Mouse (Mus musculus): ENCODE data around the gene Mterf1a. TPM values are rescaled to one million over a fixed set of nuclear protein-coding genes. Genes with fewer than 3 reads are reported as not detected.
A peak's percentile ranks its signal among the peaks of the same experiment; 100 is the strongest.
"Not testable (repeated sequence)": the region's sequence is repeated elsewhere in the genome, so short reads cannot be mapped to it uniquely, and the experiment has no call there.

Mterf1a gene
- total RNA-seq (2015) (7.9 and 9.2 TPM in 2 replicates), total RNA-seq (2017) (11.0 and 12.7 TPM in 2 replicates)

DNA sequence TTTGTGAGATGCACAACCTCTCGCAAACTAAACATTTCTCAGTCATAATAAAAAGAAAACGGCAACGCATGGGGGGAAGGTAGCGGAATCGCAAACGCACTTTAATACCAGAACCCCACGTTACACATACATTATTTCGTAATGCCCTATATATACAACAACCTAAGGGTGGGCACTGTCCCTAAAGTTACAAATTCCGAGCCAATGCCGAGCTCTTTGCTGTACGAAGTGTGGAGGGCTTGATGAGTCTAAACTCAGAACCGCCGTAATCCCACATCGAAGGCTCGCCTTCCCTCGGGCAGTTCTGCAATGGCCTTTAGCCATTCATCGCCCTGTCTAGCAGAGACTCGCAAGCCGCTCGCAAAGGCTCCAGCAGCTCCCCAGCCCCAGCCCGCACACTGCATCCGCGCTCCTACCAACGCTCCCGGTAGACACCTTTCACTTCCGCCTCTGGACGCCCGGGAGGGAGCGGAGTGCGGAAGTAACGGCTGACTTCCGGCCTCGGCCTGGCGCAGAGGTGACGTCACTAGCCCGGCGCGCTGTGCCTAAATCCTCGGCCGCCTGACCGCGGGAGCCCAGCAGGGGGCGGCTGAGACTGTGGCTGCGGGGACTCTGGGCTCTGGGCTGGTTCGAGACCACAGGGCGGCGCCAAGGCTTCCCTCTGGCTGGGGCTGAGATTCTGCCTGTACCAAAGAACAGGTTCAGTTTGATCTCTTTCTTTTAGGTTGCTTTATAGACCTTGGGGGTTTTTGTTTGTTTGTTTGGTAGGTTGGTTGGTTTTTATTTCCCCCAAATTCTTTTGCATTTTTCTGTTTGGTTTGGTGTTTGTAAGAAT is at the start of gene Mterf1a:
TSS of gene Mterf1a (minus strand) at position 475 of the 835 bp plus-strand sequence.
- ATAC-seq (ENCODE audit: poor library complexity, severe bottlenecking), result peak; percentile 99

DNA sequence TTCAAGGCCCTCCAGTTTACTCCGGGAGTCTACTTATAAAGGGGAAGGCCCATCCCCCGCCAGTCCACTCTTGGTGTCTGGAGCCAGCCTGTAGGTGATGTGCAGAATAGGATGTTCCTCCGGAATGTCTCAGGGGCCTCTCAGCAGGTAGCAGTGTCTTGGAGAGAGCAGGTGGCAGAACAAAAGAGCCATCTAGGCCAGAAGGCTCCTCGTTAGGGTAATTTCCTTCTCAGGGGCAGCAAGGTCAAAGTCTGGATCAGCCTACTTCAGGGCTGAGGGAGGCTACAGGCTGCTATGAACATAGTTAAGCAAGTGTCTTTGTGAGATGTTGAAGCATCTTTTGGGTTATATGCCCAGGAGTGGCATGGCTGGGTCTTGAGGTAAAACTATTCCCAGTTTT is 49.4 kb upstream of the Mterf1a start:
- not testable (repeated sequence) for ATAC-seq (ENCODE audit: poor library complexity, severe bottlenecking)

DNA sequence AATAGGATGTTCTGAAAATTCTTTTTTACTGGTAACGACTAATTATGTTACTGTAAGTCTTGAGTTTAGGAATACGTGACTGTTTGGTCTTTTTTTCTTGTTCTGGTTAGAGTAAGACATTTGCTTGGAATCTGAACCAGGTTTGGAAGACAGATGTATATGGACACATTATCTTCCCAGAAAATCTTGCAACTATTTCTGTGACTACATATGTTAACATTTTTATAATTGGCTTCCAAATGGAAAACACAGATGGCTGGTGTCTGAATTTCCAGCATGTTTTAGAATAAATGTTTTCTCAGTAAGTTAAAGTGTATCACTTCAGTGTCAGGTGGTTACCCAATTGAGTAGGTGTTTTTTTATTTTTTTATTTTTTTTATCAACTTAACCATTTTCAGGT is 47.5 kb upstream of the Mterf1a start:
- no peak for ATAC-seq (ENCODE audit: poor library complexity, severe bottlenecking)

DNA sequence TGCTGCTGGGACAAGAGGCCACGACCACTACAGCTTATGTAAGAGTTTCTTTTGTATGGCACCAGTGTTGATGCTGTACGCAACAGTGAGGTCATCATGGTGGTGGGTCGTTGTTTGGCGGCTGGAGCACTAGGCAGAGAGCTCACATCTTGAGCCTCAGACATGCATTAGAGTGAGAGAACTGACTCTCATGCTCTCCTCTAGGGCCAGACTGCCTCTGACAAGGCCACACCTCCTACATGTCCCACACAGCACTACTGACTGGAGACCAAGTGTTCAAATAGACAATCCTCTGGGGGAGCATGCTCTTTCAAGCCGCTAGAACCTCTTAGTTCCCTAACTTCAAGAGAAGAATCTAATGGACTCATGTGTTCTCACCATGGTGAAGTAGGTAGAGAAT is 45.6 kb upstream of the Mterf1a start:
- ATAC-seq (ENCODE audit: poor library complexity, severe bottlenecking), result no peak

DNA sequence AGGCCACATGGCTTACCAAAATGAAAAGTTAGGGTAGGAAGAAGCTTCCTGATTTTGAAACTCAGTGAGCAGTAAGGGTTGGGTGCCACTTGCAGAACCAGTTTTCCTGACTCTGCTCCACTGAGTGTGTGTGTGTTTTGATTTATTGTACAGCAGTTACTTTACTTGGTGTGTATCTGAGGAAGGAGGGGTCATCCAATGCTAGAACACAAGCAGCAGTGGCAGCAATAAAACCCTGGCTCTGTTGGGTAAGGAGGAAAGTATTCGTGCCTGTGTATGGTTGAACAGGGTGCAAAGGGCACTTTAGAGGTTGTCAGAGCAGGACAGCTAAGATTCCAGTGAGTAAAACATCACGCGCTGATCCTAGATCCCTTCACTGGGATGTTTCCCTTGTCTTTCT is 45.2 kb upstream of the Mterf1a start:
- no peak for ATAC-seq (ENCODE audit: poor library complexity, severe bottlenecking)

DNA sequence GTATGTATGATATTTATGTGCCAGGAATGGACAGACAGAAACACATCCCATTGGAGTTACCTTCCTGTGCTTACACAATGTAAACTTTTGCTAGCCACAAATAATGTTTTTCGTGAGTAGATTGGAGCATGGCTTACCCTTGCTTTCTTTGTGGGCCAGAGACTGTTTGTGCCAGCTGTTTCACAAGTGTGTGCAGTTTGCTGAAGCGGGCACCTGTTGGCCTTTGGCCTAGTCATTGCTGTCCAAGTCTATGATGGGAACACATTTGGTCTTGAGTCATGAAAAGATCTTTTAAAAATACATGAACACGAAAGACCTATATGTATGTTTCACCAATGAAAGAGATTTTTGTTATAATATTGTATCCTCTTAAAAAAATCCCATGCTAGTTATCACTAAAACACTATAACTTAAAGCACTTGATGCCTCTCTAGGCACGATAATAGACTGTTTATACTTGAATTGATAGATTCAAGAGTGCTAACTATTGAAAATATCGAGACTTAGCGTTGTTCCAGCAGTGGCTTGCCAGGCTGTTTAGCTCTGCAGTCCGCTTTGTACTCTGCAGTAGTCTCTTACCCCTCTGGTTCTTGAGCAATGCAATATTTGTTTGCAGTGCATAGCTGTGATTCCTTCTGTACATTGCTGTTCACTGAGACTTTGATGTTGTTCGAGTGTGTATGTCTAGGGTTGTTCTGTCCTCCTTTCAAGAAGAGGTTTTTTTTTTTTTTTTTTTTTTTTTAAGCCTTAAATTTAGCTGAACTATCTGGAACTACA is 42.2 kb upstream of the Mterf1a start:
- ATAC-seq (ENCODE audit: poor library complexity, severe bottlenecking), result no peak

DNA sequence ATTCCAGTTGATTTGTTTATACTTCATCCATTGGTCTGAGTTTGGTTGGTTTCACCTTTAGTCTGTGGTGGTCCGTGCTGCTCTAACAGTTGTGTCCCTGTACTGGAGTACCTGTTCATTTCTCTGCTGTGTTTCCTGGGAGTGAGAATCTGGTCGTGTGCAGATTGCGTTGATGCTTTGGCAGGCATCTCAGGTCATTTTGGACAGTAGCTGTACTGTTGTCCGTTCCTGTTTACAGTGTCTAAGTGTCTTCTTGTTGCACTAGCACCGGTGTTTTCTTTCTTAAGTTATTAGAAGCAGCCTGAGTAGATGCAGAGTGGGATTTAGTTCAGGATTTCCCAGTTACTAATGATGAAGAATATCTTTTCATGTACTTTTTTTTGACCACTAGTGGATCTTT is 41.5 kb upstream of the Mterf1a start:
- ATAC-seq (ENCODE audit: poor library complexity, severe bottlenecking), result no peak

DNA sequence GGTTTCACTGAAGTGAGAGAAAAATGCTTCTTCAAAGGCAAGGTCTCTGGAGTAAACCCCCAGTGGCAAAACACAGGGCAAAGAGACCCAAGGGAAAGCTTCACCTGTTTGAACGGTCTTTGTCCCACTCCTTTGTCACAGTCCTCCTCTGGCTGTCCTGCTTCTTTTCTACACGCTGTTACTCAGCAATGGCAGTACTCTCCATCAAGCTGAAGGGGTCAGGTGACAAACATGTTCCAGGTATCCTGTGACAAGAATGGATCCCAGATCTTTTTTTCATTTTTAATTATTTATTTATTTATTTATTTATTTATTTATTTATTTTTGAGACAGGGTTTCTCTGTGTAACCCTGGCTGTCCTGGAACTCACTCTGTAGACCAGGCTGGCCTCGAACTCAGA is 39.8 kb upstream of the Mterf1a start:
- no peak for ATAC-seq (ENCODE audit: poor library complexity, severe bottlenecking)

DNA sequence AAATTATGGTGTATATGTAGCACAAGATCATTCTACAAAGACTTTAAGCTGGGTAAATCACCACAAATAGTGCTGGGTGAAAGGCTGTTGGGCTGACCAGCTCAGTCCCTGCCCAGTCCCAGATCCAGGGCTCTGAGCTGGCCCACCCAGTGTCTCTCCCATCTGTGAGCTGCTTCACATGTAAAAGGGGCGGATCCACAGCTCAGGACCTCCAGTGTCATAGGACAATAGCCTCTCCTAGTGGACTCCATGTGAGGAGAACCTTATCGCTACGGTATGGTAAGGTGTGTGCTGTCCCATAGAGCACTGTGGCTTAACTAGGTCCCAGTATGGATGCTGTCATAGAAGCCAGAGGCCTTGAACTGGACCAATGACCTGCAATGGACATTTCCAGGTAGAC is 37.9 kb upstream of the Mterf1a start:
- no peak for ATAC-seq (ENCODE audit: poor library complexity, severe bottlenecking)

DNA sequence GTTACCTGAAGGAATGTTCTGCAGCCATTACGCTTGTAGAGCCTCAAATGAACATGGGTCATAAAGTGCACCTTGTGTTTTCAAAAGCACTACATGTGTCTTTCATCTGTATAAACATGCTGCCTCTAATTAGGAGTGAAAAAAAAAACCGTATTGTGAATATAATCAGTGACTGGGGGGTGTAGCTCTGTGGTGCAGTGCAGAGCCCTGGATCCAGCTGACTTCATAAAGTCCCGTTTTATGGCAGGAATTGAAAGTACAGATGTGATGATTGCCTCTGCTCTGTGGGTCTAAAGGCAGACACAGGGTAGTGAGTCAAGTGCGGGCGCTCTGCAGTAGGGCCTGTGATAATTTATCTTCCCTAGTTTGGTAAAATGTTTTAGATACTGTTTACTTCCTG is 37.0 kb upstream of the Mterf1a start:
- no peak for ATAC-seq (ENCODE audit: poor library complexity, severe bottlenecking)

DNA sequence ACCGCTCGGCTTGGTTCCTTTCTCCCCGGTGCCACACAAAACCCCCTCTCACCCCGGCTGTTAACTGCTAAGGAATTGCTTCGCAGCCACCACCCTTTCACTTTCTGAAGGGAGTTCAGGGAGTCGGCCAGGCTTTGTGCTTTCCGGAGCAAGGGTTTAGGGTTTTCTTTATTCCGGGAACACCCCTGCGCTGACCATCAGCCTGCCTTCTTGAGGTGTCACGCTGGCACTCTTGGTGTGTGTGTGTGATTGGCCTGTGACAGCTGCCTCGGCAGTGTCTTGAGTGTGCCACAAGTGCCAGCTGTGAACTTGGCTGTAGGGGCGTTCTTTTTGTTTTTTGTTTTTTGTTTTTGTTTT is 34.9 kb upstream of the Mterf1a start:
- ATAC-seq (ENCODE audit: poor library complexity, severe bottlenecking), result peak; percentile 61

DNA sequence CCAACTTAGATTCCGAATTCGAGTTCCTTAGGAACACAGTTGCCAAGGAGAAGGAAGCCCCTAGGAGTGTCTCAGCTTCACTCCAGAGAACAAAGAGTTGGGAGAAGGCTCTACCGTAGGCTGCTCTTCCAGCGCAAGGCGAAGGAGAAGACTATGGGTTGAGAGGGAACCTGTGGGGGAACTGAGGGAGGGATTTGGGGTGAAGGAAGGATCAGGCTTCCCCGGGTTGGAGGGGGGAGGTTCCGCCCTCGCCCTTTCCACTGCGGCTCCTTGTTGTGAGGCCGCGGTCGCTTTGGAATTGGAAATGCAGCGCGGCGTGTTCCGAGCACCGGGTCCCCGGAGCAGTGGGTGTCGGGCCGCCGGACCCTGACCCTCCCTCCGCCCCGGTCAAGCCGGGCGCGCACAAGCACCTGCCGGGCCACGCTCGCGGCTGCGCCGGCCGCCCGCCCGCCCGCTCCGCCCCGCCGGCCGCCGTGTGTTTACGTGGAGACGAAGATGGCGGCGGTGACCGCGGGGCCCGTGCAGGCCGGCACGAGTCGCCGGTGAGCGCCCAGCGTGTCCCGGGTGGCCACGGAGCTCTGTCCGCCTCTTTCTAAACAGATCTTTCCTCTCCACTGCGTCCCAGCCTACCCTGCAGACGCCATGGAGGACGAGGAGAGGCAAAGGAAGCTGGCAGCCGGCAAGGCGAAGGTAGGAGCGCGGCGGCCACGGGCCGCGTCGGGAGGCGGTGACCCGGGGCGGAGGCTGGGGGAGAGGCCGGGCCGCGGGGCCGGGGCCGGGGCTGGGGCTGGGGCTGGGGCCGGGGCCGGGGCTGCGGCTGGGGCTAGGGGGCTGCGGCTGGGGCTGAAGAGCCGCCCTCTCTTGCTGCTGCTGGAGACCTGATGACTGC is 34.3 kb upstream of the Mterf1a start, which contains the start of gene Akap9:
TSS of gene Akap9 (plus strand) at position 254 of the 889 bp plus-strand sequence.
- peak; percentile 76 for ATAC-seq (ENCODE audit: poor library complexity, severe bottlenecking)

DNA sequence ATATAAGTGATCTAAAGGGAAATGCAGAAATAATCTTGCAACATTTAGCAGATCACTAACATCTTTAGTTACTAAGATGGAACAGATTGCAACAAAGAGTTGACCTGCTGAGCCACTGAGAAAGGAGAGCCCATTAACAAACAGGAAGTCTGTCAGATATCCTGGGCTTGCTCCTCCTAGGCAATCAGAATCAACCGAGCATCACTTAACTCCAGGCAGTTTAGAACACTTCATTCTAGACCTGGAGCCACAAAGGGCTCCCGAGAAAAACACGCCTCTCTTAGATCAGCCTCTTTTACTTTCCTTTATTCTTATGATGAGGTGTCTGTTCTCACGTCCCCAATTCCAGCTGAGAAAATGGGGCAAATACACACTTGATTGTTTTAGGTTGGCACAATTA is 32.9 kb upstream of the Mterf1a start:
- no peak for ATAC-seq (ENCODE audit: poor library complexity, severe bottlenecking)

DNA sequence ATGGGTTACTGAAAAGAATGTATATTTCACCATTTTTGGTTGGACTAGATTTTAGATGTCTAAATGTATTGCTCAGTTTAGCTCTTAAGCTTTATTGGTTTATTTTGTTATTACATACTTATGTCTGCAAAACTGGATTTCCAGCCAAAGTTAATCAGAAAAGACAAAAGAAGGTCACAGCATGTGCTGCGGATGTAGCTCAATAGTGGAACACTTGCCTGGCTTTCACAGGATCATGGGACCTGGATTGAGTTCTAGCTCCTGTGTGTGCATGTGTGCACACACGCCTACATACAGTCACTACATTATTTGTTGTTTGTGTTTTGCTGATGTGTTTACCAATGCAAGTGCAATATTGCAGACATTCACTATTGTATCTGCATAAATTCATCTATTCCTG is 28.6 kb upstream of the Mterf1a start:
- ATAC-seq (ENCODE audit: poor library complexity, severe bottlenecking), result no peak

DNA sequence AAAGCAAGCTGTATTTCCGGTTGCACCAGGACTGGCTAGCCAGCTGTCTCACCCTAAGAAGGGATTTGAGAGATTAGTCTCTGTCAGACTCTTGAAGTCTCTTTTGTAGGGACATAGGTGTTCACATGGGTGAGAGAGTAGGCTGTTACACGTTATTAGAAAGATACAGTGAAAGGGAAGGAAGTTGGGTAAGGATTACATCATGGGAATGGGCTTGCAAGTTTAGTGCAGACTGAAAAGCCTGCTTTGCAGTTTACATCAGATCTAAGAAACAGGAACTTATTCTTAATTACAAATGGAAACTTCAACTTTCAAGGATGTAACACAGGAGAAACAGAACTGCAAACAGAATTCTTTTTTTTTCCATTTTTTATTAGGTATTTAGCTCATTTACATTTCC is 11.7 kb upstream of the Mterf1a start:
- ATAC-seq (ENCODE audit: poor library complexity, severe bottlenecking), result peak; percentile 93

DNA sequence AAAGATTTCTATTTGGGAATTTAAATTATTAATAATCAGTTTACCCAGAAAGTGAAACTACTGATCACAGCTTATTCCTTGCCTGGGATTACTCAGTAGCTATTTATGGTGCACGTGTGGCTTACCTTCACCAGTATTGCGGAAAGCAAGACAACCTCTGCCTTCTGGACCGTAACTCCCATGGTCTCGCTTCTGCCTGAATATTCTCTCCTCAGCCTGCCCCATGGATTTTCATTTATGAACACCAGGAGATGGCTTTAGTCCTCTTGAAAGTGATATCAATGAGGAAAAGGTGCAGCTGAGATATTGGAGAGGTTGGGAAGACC is 524 bp upstream of the Mterf1a start:
- not testable (repeated sequence) for ATAC-seq (ENCODE audit: poor library complexity, severe bottlenecking)

DNA sequence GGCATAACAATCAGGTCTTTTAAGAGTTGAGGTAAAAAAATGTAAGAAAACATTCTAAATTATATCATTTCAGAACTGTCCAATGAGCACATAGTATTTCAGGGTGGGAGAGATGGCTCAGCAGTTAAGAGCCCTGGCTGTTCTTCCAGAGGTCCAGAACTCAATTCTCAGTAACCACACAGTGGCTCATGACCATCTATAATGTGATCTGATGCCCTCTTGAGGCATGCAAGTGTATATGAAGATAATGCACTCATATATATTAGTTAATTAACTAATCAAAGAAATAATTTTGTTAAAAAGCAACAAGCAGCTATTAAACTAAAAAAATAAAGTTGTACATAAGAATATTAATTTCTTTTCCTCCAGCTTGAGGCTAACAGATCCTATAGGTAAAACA is 4.5 kb downstream of the Mterf1a start:
- no peak for ATAC-seq (ENCODE audit: poor library complexity, severe bottlenecking)

DNA sequence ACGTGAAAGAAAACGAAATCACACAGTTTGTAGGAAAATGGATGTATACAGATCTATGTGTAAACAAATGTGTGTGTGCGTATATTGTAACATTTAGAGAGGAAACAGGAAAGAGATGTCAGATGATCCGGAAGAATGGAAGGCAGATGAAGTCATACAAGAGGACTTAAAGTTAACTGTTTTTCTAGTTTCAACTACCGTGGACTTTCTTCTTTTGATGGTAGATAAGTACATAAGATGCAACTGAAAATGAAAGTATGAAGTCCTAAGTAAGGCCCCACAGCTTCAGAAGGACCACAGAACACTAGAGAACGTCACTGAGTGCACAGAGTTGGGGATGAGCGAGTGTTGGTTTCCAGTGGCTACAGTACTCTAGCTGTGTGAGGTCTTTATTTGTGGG is 6.9 kb downstream of the Mterf1a start:
- ATAC-seq (ENCODE audit: poor library complexity, severe bottlenecking), result not testable (repeated sequence)

DNA sequence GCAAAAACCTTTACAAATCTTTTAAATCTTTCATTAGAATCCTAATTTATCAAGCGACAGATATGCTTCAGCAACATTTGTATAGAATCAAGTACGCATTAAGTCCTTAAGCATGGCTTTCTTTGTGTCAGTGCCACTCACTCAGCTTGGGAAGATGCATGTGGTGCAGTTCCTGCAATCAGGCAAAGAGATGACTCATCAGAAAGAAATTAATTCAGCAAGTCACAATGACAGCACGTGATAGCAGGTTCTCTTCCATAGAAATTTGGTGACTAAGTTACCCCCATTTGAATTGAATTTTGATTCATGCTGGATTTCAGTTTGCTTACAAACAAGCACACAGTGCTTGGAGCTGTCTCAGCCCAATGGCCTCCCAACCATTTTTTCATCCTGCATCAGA is 20.2 kb downstream of the Mterf1a start:
- no peak for ATAC-seq (ENCODE audit: poor library complexity, severe bottlenecking)

DNA sequence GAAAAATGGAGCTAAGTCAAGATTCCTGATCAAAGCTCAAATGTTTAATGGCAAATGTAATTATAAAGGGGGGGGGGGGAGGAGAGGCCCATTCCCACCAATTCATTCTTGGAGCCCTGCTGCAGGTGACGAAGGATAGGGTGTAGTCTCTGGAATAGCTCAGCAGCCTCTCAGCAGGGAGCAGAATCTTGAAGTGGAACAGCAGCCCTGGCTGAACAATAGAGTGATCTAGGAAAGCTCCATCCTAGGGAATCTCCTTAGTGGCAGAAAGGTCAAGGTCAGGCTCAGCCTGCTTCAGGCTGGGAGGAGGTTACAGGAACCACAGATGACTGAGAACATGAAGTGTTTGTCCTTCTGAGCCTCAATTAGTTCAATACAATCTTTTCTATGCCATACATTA is 21.4 kb downstream of the Mterf1a start:
- ATAC-seq (ENCODE audit: poor library complexity, severe bottlenecking), result no peak

DNA sequence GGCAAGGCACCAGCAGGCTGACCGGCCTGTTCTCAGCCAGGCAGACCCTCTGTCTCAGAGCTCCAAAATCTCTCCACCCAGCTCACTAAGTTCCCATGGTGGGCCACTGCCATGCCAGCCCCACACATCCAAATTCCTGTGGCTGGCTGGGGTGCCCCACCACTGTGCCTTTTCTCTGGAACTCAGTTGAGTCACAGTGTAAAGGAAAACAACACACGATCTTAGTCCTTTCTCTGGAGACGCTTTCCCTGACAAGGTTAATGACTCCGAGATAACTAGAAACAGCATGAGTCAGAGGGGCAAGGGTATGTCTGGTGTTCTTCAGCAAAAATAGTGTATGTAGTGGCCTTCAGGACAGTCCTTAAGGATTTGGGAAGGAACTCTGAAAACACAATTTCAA is 23.6 kb downstream of the Mterf1a start:
- no peak for ATAC-seq (ENCODE audit: poor library complexity, severe bottlenecking)

All from megakaryocyte, adult 5-6 weeks (primary cell).